Mouse (Mus musculus): Measurements from ENCODE around the gene Gm21256. TPM values are rescaled to one million over a fixed set of nuclear protein-coding genes. Genes with fewer than 3 reads are reported as not detected.
"Not testable (repeated sequence)": the region's sequence is repeated elsewhere in the genome, so short reads cannot be mapped to it uniquely, and the experiment has no call there.

Gm21256 gene
- polyA plus RNA-seq (2014; fragmentation: Nextera tagmentation; extraction: Ambion mirVana) = not detected in 2 replicates

- not testable (repeated sequence) for H3K4me2 ChIP-seq (ENCODE audit: low read length); H3K27ac ChIP-seq (replicated peaks in 1 of 2; ENCODE audit: control insufficient read depth in 1 of 2, insufficient read depth in 1 of 2, low read depth in 2 of 2, low read length in 2 of 2); ATAC-seq (ENCODE audit: insufficient number of reproducible peaks, insufficient read depth, low FRiP score, low read depth); H3K4me1 ChIP-seq (ENCODE audit: control insufficient read depth in 2 of 2, insufficient read depth in 2 of 2, low read length in 2 of 2); H3K4me3 ChIP-seq (ENCODE audit: control insufficient read depth in 1 of 2, insufficient read depth in 1 of 2, low read depth in 1 of 2, low read length in 2 of 2); H3K27me3 ChIP-seq (ENCODE audit: control insufficient read depth, insufficient read depth, low read length); H3K9me3 ChIP-seq (ENCODE audit: control insufficient read depth, low read length); H3K36me3 ChIP-seq (ENCODE audit: control insufficient read depth, insufficient read depth, low read length); H3K9ac ChIP-seq (ENCODE audit: low read length)
- WGBS = no CpG with 5 or more reads among the region's 7 CpGs
These were observed at the start of gene Gm21256 for GRCm38 (mm10) chrY:47450660-47451059. TSS of gene Gm21256 (plus strand) at chrY:47450960.

Other genes starting within 250 kb of the Gm21256 start
- gene Gm21170, start 240.1 kb downstream of the Gm21256 start, polyA plus RNA-seq (2014; fragmentation: Nextera tagmentation; extraction: Ambion mirVana) = not detected in 2 replicates